Mouse (Mus musculus) urinary bladder, adult 2 months (tissue): Measurements from ENCODE around the gene Cd276. TPM values are rescaled to one million over a fixed set of nuclear protein-coding genes. Genes with fewer than 3 reads are reported as not detected.

Experiments used
- DNase-seq: peaks from one replicate; pipeline ENCODE4 v3.0.0; 2022; ENCODE audit warnings: low spot score
- polyA plus RNA-seq: library from polyadenylated mRNA; depleted of rRNA; stranded (reverse); fragments of >200 nt; gene quantifications from 2 replicates; pipeline ENCODE4 v1.2.3, GENCODE M21; 2012

Cd276 gene
- polyA plus RNA-seq, 1 experiment = 9.3 TPM

DNA sequence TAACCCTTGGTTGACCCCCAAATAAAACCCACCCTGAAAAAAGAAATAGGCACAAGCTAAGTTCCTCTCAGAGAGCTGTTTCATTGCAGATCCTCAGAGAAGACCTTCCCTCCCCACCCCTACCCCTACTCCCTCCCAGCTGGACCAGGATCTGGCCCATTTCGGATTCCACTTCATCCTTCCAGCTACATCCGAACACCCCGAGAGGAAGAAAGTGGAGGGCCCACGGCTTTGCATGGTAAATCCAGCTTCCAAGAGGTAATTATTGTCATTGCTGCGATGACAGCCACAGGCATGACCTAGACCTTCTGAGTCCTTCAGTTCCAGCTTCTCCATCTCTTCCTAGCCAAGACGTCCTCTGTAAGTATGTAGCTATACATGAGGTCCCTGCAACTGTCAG is 4.3 kb downstream of the Cd276 start:
- DNase-seq = no peak

DNA sequence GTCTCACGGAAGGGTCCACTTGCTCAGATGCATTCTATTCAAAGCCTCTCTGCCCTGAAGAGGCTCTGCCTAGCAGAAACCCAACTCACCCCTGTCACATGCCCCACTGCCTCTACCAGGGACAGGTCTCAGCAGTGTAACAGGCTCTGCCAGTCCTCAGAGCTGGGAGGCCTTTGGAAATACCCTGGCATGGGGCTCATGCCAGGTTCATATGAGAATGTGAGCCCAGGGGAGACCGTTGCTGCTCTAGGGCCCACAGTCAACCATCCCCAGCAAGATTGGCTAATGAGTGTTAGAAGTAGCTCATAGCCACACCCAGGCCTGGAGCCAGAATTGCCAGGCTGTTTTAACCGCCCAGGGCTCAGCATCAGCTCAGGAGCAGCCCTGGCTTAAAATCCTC is 5.5 kb downstream of the Cd276 start:
- DNase-seq = no peak

DNA sequence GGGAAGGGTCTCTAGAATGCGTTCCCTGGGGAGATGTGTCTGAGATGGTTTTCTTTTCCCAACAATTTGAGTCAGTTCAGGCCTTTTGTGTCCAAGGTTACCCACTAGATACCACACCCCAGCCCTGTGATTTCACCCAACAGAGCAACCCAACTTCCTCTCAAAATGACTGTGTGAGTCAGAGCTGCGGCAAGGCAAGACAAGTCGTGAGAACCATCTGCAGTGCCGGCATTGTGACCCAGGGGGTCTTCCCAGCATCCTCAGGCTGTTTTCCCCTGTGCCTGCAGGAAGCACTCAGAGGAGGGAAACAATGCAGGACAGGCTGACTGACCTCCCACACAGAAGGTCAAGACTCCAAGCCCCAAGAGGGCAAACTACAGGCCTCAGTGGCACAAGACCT is 6.3 kb downstream of the Cd276 start:
- no peak for DNase-seq

DNA sequence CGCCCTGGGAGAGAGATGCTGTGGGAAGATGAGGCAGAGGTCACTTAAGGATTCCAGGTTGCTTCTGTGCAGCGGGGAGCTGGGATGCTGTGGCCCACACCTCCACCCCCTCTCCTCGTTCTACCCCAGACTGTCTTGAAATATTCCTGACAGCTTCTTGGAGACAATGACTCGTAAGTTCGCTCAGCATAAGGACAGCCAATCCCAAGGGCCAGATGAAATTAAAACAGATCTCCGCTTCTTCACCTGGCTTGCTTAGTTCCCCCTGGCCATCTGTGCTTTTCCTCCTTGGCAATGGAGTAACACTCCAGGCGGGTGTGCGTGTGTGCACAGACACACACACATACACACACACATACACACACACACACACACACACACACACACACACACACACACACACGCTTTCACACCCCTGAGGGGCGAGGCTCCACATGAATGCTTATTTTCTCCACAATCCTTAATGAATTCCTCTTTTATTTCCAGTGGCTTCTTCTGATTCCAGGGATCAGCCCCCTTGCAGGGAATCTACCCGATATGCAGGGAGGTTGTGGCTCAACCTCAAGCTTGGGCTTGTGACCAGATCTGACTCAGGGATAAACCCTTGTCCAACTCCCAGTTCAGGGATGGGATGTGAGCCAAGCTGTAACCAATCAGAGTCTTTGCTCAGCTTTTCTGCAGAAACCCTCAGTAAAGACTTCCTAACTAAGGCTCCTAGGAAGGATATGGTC is 8.4 kb downstream of the Cd276 start:
- DNase-seq = no peak

DNA sequence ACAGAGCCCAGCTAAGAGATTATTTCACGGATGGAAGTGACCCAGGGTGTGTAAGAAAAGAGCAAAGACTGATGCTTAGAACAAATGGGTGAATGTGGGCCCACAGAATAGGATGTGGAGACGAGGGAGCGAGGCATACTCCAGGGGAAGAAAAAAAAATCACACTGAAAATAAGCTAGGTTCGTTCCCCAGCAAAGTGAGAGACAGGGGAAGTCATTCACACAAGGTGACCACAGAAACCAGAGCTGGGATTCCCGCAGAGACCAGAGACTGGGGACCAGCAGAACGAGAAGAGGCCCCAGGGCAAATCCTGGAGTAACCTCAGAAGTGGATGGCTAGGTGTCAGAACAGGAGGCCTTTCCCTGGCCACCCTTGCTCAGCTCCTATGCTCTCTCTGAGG is 9.8 kb downstream of the Cd276 start:
- no peak for DNase-seq

DNA sequence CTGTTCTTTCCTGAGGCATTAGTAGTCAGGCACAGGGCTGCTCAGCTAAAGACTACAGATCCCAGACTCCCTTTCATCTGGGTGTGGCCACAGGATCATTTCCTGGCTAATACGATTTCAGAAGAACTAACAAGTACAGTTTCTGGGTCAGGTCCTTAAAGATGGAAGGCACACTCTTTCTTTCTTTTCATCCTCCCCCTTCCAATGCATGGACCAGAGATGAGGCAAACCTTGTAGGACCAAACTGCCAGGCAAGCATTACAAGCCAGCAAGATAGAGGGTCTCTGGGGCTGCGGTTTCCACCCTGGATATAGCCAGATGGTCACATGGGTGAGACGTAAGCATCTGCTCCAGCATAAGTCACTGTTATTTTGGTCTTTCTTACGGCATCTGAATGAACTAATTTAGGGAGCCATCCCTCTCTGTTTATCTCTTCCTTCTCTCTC is 10.3 kb downstream of the Cd276 start:
- no peak for DNase-seq

DNA sequence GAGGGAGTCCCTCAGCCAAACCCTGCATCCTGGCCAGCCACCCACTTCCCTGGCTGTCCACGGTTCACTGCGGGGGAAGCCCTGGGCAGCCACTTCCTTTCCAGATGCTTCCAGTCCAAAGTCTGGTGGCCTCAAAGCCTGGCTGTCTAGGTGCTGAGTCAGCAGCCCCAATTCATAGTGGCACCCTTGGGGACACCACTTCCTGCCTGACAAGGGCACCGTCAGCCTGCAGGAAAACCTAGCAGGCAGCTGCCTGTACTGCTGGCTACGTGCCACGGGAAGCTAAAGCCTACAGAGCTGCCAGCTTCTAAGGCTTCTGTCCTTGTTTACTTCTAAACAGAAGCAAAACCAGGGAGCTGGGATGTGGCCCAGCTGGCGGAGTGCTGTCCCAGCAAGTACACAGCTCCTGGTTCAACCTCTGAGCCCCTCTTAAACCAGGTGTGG is 13.3 kb downstream of the Cd276 start:
- DNase-seq = peak; percentile 52

DNA sequence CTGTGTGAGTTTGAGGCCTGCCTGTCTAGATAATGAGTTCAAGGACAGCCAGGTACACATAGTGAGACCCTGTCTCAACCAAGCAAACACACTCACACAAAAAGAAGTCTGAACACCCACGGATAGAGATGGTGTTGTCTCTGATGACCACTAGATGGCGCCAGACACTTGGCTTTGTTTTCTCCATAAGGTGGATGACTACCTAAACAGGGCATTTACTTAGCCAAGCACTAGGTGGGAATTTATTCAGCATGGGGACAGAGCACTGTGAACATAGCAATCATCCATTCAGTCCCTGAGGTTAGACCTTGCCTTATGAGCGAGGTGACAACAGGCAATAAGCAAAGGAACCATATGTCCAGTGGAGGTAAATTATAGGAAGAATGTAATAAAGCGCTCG is 15.4 kb downstream of the Cd276 start:
- no peak for DNase-seq

DNA sequence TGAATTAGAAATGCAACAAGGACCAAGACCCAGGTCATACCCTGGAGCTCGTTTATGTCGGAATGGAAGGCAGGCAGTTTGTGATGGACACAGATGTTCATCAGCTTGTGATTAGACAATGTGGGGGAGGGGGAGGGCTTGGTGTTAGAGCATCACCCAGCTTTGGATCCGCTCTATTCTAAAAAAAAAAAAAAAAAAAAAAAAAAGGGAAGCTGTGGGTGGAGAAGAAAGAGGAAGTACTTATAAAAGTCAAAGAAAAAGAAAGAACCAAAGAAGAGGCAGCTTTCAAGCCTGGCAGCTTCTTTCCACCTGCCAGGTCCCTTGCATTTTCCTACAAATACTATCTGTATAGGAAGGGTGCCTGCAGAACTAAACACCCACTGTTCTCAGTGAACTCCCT is 17.5 kb downstream of the Cd276 start:
- no peak for DNase-seq

DNA sequence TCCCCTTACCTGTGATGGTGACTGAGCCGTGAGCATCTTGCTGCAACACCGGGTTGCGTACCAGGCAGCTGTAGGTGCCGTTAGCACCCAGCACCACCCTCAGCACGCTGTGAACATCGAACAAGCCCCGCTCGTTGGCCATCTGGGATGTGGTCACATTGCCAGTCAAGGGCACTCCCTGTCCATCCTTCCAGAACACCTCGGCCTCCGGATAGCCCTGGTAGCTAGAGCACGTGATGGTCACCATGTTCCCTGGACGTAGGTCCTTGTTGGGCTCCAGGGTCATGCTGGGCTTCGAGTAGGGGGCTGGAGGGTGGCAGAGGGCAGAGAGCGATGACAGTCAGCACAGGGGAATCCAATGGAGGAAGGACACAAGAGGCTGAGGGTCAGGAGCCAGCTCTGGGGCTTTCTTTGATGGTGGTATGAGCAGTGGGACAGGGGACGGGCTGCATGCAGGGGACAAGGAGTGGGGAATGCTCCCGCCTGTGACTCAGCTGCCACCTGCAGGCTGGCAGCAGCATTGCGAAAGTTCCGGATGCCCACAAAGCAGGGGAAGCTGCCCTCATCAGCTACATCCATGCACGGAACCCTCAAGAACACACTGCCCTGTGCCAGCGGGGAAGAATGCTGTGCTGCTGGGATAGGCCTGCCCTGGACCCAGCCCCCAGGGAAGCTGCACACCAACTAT is 19.6 kb downstream of the Cd276 start:
- no peak for DNase-seq

DNA sequence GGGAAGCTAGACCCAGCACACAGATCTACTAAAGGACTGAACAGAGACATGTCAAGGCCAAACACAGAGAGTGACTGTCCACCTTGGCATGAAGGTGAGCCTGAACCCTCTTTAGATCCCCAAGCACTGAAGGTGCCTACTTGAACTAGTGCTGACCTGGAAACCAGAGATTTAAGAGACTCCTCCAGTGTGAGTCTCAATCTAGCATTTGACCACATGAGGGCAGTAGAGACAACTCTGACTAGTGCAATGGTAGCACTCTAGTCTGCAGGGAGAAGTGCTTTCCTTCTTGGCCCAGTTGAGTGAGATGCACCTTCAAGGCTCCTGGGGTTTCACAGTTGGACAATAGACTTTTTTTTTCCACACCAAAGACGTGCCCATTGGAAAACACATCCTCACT is 20.5 kb downstream of the Cd276 start:
- no peak for DNase-seq

DNA sequence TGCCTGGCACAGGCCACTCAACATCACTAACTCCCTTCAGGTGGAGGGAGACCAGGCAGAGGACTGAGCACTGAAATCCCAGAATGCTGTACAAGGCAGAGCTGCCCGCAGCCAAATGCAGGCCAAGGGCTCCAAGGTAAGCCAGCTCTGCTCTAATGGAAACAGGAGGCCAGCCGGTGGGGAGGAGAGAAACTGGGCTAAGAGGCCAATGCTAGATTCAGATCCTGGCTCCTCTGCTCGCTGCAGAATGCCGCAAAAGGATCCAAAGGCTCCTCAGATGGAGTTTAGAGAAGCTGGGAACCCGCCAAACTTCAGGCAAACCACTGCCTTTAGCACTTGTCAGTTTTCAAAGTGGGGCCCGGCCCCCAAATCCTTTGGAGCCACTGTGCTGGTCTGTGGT is 21.9 kb downstream of the Cd276 start:
- no peak for DNase-seq

DNA sequence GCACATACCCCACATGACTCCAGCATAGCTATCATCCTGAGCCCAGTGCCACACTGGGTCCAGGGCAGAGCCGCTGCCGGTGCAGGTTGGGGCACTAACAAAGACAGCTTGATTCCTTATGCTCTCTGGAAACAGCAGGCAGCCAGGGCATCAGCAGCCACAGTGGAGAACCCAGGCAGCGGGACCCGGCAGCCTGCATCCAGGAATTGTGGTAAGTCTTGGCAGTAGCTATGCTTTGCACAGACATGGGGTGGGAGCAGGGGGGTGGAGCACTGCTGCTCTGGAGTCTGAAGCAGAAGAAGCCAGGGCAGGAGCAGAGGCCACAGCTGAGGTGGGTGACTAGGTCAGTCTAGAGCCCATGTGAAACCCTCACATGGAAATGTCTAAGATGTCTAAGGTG is 23.0 kb downstream of the Cd276 start:
- no peak for DNase-seq

DNA sequence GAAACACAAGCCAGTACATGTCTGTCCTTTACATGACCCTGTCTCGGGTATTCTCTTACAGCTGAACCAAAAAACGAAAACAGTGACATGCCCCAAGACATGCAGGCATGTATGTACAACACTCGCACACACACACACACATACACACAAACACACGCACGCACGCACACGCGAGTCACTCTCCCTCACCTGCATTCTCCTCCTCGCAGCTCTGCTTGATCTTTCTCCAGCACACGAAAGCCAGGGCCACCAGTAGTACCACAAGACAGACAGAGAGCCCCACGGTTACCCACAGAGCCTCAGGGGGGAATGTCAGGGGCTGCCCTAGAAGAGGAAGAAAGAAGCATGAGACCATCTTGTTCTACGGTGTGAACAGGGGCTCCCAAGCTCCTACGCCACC is 24.8 kb downstream of the Cd276 start:
- no peak for DNase-seq

DNA sequence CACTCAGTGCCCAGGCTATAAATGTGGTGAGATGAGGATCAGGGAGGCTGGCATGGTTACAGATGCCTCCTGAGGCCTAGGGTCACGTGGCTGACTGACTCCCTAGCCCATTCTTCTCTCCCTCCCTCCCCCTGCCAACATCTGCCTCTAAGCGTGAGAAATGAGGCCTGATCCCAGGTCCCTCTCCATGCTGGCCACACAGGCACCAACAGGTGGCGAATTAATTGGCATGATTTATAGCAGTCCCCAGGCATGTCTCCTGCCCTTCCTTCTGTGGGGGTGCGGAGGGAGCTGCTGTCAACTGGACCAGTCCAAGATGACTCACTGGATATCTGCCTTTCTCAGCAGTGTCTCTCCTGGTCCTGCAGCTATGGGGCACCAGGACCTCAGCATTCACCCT is 27.4 kb downstream of the Cd276 start:
- no peak for DNase-seq

DNA sequence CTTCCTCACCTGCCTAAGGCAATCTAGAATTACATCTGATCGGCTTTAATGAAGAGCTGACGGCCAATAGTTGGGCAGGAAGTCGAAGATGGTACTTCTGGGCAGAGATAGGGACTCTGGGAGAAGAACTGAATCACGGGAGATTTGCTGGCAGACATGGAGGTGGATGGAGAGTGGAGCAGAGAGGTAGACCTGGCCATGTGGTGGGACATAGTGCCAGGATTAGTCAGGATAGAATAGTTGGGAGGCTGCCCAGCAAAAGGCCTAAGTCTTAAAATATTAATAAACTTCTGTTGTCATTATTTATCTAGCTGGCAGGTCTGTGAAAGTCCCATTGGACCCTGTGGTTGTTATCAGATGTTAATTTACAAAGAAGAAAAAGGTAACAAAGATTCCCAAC is 30.1 kb downstream of the Cd276 start:
- no peak for DNase-seq

DNA sequence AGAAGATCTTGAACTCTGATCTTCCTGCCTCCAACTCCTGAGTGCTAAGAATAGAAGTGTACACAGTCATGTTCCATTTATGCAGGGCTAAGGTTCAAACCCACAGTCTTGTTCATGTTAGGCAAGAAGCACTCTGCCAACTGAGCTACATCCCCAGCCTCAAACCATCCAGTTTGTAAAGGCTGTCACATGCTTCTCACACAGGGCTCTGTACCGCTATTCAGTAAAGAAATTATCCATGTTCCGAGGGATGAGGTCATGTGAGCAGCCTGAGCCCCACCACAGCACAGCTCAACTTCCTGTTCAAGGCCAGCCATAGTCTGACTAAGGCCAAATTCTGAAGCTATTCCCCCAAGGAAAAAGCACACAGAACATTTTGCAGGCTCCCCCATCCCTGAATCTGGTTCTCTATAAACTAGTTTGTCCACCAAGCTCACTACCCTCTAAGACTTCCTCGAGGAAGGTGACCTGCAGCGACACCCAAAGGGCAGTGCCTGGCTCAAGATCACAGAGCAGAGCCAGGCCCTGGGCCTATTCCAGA is 33.3 kb downstream of the Cd276 start:
- no peak for DNase-seq

DNA sequence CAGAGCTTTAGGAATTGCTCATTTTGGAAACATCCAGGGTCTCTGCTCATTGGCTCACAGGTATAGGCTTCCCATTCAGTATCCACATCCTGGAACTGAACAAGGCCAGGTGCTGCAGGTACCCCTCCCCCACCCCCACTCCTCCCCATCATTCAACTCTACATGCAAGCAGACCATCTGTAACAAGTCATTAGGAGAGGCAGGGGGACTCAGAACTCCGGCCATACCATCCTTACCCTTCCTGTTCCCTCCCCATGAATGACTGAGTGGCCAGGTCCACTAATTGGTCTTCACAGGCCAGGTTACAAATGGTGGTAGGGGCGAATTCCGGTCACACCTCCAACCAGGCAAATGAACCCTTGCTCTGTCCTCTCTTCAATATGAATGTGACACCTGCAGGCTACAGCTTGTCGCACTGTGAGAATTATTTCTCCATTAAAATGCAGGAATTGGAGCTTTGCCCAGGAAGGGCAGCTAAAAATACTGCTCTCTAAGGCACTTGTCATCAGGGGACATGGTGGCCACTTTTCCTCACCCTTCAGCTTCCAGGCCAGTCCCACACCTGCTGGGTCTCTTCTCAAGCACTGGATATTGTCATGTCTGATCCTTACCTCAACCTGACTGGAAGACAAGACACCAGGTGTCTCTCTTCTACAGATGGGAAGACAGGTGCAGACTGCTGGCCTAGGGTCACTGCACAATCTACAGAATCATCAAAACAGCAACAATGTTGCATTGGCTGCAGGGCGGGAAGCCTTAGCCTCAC is 34.2 kb downstream of the Cd276 start:
- DNase-seq = no peak

DNA sequence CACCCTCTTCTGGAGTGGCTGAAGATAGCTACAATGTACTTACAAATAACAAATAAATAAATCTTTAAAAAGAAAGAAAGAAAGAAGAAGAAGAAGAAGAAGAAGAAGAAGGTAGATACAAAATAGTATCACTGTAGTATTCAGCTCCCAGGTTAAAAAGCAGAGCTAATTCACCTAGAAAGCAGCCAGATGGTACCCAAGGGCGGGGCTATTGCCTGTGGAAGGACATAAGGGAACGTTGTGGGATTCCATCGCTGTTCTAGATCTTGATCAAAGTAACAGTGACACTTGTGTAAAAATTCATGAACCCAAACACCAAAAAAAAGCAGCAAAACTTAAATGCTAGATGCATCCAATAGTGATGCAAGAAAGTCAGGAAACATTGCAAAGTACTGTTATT is 35.3 kb downstream of the Cd276 start:
- DNase-seq = no peak

DNA sequence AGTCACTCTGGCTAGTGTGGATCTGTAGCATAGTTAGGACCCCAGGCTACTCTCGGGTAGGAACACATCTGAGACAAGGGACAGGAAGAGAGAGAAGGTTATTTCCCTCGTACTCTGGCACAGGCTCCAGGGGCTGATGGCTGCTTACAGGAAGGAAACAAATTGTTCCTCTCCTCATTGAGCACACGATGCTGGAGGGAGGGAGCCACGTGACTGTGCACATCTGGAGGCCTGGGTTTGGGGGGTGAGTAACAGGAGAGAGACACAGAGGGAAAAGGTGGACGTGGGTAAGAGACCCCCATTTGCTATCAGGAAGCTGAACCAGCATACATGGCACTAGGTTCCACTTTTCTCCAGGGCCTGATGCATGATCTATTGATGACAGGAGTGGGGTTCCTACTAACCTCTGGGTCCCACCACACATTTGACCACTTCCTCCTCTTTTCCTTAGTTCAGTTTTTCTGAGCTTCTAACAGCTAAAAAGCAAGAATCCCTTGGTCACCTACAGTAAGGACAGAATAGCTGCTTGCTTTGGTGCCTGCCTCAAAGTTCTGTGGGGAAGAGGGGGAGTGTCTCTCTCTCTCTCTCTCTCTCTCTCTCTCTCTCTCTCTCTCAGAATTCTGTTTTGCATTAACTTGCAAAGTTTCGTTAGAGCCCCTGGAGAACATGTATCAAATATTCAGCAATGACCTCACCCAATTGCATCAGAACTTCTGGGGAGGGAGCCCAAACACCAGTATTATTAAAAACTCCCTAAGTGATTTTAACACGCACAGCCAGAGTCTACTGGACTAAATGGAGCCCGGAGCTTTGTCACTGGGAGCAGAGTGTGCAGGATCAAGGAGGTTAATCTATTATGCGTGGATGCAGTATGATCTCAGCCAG is 37.1 kb downstream of the Cd276 start:
- DNase-seq = no peak

DNA sequence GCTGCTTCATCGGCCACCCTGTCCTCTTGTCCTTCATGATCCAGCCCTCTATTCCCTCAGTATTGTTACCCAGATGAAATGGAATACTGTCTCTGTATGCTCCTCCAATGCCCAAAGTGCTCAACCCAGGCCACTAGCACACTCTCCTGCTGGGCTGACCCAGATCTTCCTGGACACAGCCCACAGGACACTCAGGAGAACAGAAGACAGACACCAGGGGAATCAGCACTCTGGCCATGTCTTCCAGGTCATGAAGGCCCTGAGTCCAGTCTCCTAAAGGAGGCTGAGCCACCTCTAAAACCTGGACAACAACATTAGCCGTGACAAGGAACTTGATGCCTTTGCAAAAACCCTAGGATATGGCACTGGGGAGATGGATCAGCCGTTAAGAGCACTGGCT is 38.8 kb downstream of the Cd276 start:
- no peak for DNase-seq

DNA sequence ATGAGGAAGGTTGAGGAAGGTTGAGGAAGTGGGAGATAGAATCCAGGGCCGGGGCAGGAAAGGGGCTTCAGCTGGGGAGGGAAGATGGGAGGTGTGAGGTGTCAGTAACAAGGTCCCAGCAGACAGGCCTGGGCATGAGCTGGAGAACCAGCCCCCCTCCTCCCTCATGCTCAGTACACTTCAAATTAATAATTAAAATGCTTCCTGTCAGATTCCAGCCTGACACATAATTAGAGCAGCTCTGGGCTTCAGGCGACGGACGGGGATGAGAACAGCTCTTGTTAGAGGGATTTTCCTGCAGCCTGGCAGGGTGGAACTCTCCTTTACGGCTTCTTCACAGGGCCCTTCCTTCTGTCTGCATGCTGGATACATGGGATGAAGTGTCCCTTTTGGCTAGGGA is 41.5 kb downstream of the Cd276 start:
- DNase-seq = no peak
